Mouse (Mus musculus): ENCODE results near the gene Gm17542.

DNA sequence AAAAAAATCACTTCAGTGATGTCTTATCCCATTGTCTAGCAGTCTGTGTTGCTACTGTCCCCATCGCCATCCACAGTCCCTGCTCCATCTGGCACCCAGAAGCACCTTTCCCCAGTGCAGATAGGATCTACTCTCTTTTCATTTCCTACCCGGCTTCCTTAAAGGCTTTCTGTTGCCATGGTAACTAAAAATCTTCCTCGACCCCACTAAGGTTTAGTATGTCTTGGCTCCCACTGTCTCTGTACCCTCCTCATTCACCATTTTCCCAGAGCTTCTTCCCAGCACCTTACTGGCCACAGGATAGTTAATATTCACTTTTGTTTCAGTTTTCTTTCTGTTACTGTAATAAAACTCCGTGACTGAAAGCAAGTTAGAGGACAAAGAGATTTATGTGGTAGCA, 17.9 kb downstream of the Gm17542 start:
- TF ChIP-seq NRF1 (IDR thresholded peaks at IDR 0.05; ENCODE audit: insufficient read depth, low read depth, low read length, poor library complexity, severe bottlenecking) (no peak), POLR2A (IDR thresholded peaks at IDR 0.05; ENCODE audit: control insufficient read depth in 1 of 2, insufficient read depth in 1 of 2, low read depth in 1 of 2, low read length in 2 of 2, poor library complexity in 1 of 2) (no peak), GATA1 (IDR thresholded peaks at IDR 0.05; ENCODE audit: low read depth, low read length) (no peak), TCF12 (IDR thresholded peaks at IDR 0.05; ENCODE audit: low read depth, low read length) (no peak), RAD21 (IDR thresholded peaks at IDR 0.05; ENCODE audit: low read depth, low read length) (no peak), ZNF384 (IDR thresholded peaks at IDR 0.05; ENCODE audit: low read depth, low read length) (no peak)
